Comparison of ENCODE assay signal across 10 mouse cellular contexts in the genomic region with DNA sequence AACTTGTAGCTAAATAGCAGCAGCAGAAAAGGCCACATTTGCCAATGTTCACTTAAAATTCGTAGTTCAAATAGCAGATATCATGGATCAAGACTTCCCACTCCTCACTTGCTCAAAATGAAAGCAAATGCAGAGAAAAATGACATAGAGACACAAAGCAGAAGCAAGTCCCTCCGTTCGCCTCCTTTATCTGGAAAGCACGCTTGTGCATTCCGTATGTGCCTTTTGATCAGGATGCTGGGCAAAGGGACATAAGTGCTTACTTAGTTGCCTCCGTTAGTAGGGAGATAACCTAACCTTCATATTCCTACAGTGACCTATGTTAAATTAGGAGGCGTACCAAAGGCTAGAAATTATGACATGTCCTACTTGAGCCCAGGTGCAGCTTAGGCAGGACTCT. TPM values are rescaled to one million over a fixed set of nuclear protein-coding genes. Genes with fewer than 3 reads are reported as not detected.
DNase-seq lines count a peak whose midpoint lies in the region; ATAC-seq and TF ChIP-seq lines count a peak whose summit lies in the region.
"Had no signal": no experiment of that assay in that cellular context is flagged by ENCODE, and none has a peak within 500 bp of the region (broad histone marks: within the 10 kb centered on the region; RNA-seq: fewer than 3 reads in every experiment).

No protein-coding gene starts in this region.

- WGBS in hindbrain, embryonic 10.5 days: 74% methylated on average over 7 of the region's 7 CpGs
- WGBS in liver, embryonic 13.5 days (ENCODE audit: insufficient replicate concordance): 19% methylated on average over 7 of the region's 7 CpGs
- WGBS in cerebellum, adult 2 months: 90% methylated on average over 7 of the region's 7 CpGs

- no peak for DNase-seq in testis, postnatal 10 days (ENCODE audit: low spot score)
- DNase-seq in hindbrain, embryonic 10.5 days (ENCODE audit: low spot score): no peak
- no peak for DNase-seq in liver, embryonic 13.5 days
- no peak for DNase-seq in right cerebral cortex, postnatal 4 days
- no peak for DNase-seq in cerebellum, adult 2 months
- DNase-seq in layer of hippocampus, postnatal 36 days: no peak
- DNase-seq in cerebellum, postnatal 4 days (ENCODE audit: low spot score in 2 of 2): no peak
- DNase-seq: cerebellum, adult 8-10 months; heart, adult 2 months had no signal

- no peak for TF ChIP-seq POLR2A in testis, adult 2 months (IDR thresholded peaks at IDR 0.05; ENCODE audit: control insufficient read depth, low read depth, low read length)
- no peak for TF ChIP-seq POLR2A in cerebellum, adult 2 months (IDR thresholded peaks at IDR 0.05; ENCODE audit: borderline replicate concordance, insufficient read depth, low read length)

- H3K4me2 ChIP-seq in liver, embryonic 13.5 days: peak overlapping the region; percentile 98

- no peak for ATAC-seq in liver, embryonic 13.5 days (ENCODE audit: low read depth)

- H3K9me3 ChIP-seq in hindbrain, embryonic 10.5 days: no peaks in the 10 kb centered on the region
- no peaks in the 10 kb centered on the region for H3K9me3 ChIP-seq in liver, embryonic 13.5 days (replicated peaks)

- H3K27ac ChIP-seq in testis, adult 2 months (ENCODE audit: control insufficient read depth, insufficient read depth, low read depth, low read length): no peak overlapping the region
- no peak overlapping the region for H3K27ac ChIP-seq in hindbrain, embryonic 10.5 days
- H3K27ac ChIP-seq in liver, embryonic 13.5 days: peak overlapping the region; percentile 72
- H3K27ac ChIP-seq in cerebellum, adult 2 months (ENCODE audit: insufficient read depth, low read length): no peak overlapping the region
- H3K27ac ChIP-seq: heart, adult 2 months had no signal

- H3K9ac ChIP-seq in liver, embryonic 13.5 days: peak overlapping the region; percentile 67

- no peaks in the 10 kb centered on the region for H3K36me3 ChIP-seq in testis, adult 2 months (ENCODE audit: control insufficient read depth, insufficient read depth, low read length)
- H3K36me3 ChIP-seq in hindbrain, embryonic 10.5 days: peaks cover 33% of the 10 kb centered on the region
- H3K36me3 ChIP-seq in liver, embryonic 13.5 days: peaks cover 41% of the 10 kb centered on the region

- H3K4me1 ChIP-seq in testis, adult 2 months (ENCODE audit: control insufficient read depth, insufficient read depth, low read length): peaks cover 25% of the 10 kb centered on the region
- peaks cover 39% of the 10 kb centered on the region for H3K4me1 ChIP-seq in hindbrain, embryonic 10.5 days (replicated peaks)
- peaks cover 80% of the 10 kb centered on the region for H3K4me1 ChIP-seq in liver, embryonic 13.5 days (replicated peaks)
- no peaks in the 10 kb centered on the region; the same call in 1 of the 2 replicates for H3K4me1 ChIP-seq in cerebellum, adult 2 months (ENCODE audit: control insufficient read depth, insufficient read depth, low read length)

- peak overlapping the region; percentile 65 for H3K4me3 ChIP-seq in testis, adult 2 months (ENCODE audit: control insufficient read depth, low read depth, low read length)
- H3K4me3 ChIP-seq in hindbrain, embryonic 10.5 days: peak overlapping the region; percentile 79; the same call in 1 of the 2 replicates
- peak overlapping the region; percentile 50 for H3K4me3 ChIP-seq in liver, embryonic 13.5 days (replicated peaks)
- no peak overlapping the region for H3K4me3 ChIP-seq in cerebellum, adult 2 months (replicated peaks; ENCODE audit: insufficient read depth, low read depth, low read length)
- H3K4me3 ChIP-seq: heart, adult 2 months had no signal

- TF ChIP-seq CTCF in testis, adult 2 months (IDR thresholded peaks at IDR 0.05; ENCODE audit: control insufficient read depth, insufficient read depth, insufficient replicate concordance, low read depth, low read length): no peak
- no peak for TF ChIP-seq CTCF in cerebellum, adult 2 months (IDR thresholded peaks at IDR 0.05; ENCODE audit: borderline replicate concordance, insufficient read depth, low read depth, low read length)

- H3K27me3 ChIP-seq in testis, adult 2 months (ENCODE audit: control insufficient read depth, insufficient read depth, low read length): peaks cover 4% of the 10 kb centered on the region
- peaks cover 46% of the 10 kb centered on the region for H3K27me3 ChIP-seq in hindbrain, embryonic 10.5 days (ENCODE audit: insufficient read depth, poor library complexity, severe bottlenecking)
- H3K27me3 ChIP-seq in liver, embryonic 13.5 days: no peaks in the 10 kb centered on the region
- H3K27me3 ChIP-seq in cerebellum, adult 2 months (ENCODE audit: control insufficient read depth, insufficient read depth, low read length): peaks cover 9% of the 10 kb centered on the region; the same call in 1 of the 2 replicates

RNA-seq across cellular contexts. Expression of a gene that starts 5.6 kb away (rescaled TPM):
- 6.5 and 6.6 TPM in 2 replicates for polyA plus RNA-seq in testis, adult 2 months (2012; rRNA removed)
- 20.7 and 54.9 TPM in 2 replicates for polyA plus RNA-seq in hindbrain, embryonic 10.5 days (2016; fragmentation: Nextera tagmentation; extraction: Ambion mirVana)
- 37.9 and 45.0 TPM in 2 replicates for polyA plus RNA-seq in liver, embryonic 13.5 days (2015; fragmentation: Nextera tagmentation; extraction: Ambion mirVana)
- polyA plus RNA-seq in cerebellum, adult 2 months (2012; rRNA removed): 9.5 and 10.4 TPM in 2 replicates
- 100 to 1,000 TPM; 112 to 113 TPM for total RNA-seq in layer of hippocampus, postnatal 36 days (2021)

RNA-seq across cellular contexts. Expression of a gene that starts 8.6 kb away (rescaled TPM):
- not detected in 2 replicates for polyA plus RNA-seq in testis, adult 2 months (2012; rRNA removed)
- not detected in 2 replicates for polyA plus RNA-seq in hindbrain, embryonic 10.5 days (2016; fragmentation: Nextera tagmentation; extraction: Ambion mirVana)
- not detected in 2 replicates for polyA plus RNA-seq in liver, embryonic 13.5 days (2015; fragmentation: Nextera tagmentation; extraction: Ambion mirVana)
- polyA plus RNA-seq in cerebellum, adult 2 months (2012; rRNA removed): 0.21 TPM in 1 of 2 replicates, not detected in the other
- total RNA-seq in layer of hippocampus, postnatal 36 days (2021): 1 to 10 TPM; 1.4 to 1.6 TPM
- total RNA-seq: heart, adult 2 months had no signal
- polyA plus RNA-seq: heart, adult 2 months had no signal
